ENCODE assay signal across 9 mouse cellular contexts in the genomic region with DNA sequence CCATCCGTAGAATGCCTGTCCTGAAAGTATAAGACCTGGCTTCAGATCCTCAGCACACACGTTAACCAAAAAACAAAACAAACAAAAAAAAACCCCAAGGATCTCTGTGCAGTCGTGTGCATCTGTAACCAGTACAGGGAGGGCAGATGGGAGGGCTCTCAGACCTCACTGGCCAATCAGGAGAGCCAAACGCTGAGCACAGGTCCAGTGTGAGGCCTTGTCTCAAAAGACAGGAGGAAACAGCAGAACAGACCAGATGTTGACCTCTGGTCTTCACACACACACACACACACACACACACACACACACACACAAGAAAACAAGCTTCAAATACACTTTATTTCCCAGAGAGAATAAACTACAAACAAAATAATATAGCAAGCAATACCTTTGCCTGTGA. TPM values are rescaled to one million over a fixed set of nuclear protein-coding genes. Genes with fewer than 3 reads are reported as not detected.
DNase-seq lines count a peak whose midpoint lies in the region; ATAC-seq and TF ChIP-seq lines count a peak whose summit lies in the region.
"Had no signal": no experiment of that assay in that cellular context is flagged by ENCODE, and none has a peak within 500 bp of the region (broad histone marks: within the 10 kb centered on the region; RNA-seq: fewer than 3 reads in every experiment).

No protein-coding gene starts in this region.

- H3K27me3 ChIP-seq in kidney, adult 2 months (replicated peaks; ENCODE audit: control insufficient read depth, insufficient read depth, low read length): no peaks in the 10 kb centered on the region
- H3K27me3 ChIP-seq in stomach, postnatal 0 days (ENCODE audit: control insufficient read depth, insufficient read depth, low read length): no peaks in the 10 kb centered on the region

- 23% methylated on average over 4 of the region's 4 CpGs for WGBS in kidney, adult 2 months
- WGBS in stomach, postnatal 0 days: 17% methylated on average over 4 of the region's 4 CpGs

- no peak overlapping the region for H3K4me2 ChIP-seq in stomach, postnatal 0 days (replicated peaks; ENCODE audit: low read depth)

- peak; percentile 19 for DNase-seq in layer of hippocampus, adult 9-11 months
- no peak for DNase-seq in layer of hippocampus, postnatal 36 days
- DNase-seq in adrenal gland, adult 2 months: peak; percentile 67
- peak; percentile 86 for DNase-seq in kidney, adult 2 months
- DNase-seq in retina, embryonic 14.5 days (ENCODE audit: low spot score): peak; percentile 56
- no peak for DNase-seq in stomach, postnatal 0 days (ENCODE audit: low spot score)
- no peak for DNase-seq in frontal cortex, adult 2 months (ENCODE audit: extremely low spot score in 1 of 2, low spot score in 1 of 2)
- DNase-seq in cerebellum, adult 9-11 months: no peak

- TF ChIP-seq CTCF in kidney, adult 2 months (conservative IDR thresholded peaks at IDR 0.05; ENCODE audit: insufficient read depth, insufficient read length, low read depth, low read length): no peak
- no peak for TF ChIP-seq CTCF in stomach, postnatal 0 days (IDR thresholded peaks at IDR 0.05; ENCODE audit: low read depth)

- H3K4me3 ChIP-seq in kidney, adult 2 months (ENCODE audit: insufficient read depth, low read depth, low read length): no peak overlapping the region
- no peak overlapping the region for H3K4me3 ChIP-seq in stomach, postnatal 0 days (ENCODE audit: low read depth, low read length)
- H3K4me3 ChIP-seq: left cerebral cortex, adult 2 months had no signal

- H3K36me3 ChIP-seq in kidney, adult 2 months (ENCODE audit: control insufficient read depth, insufficient read depth, low read length): no peaks in the 10 kb centered on the region
- H3K36me3 ChIP-seq in stomach, postnatal 0 days (ENCODE audit: control insufficient read depth, insufficient read depth, low read length): no peaks in the 10 kb centered on the region

- ATAC-seq in stomach, postnatal 0 days (ENCODE audit: low FRiP score, low TSS enrichment): no peak

- TF ChIP-seq POLR2A in kidney, adult 2 months (IDR thresholded peaks at IDR 0.05; ENCODE audit: low read depth, low read length): no peak

- H3K4me1 ChIP-seq in kidney, adult 2 months (ENCODE audit: control insufficient read depth, insufficient read depth, low read length): peaks cover under 1% of the 10 kb centered on the region; the same call in 1 of the 2 replicates
- no peaks in the 10 kb centered on the region for H3K4me1 ChIP-seq in stomach, postnatal 0 days (replicated peaks; ENCODE audit: control insufficient read depth, insufficient read depth)

- H3K9ac ChIP-seq in stomach, postnatal 0 days (ENCODE audit: low read length): no peak overlapping the region

- no peak for TF ChIP-seq EP300 in stomach, postnatal 0 days (optimal IDR thresholded peaks at IDR 0.05)

- H3K9me3 ChIP-seq in stomach, postnatal 0 days (ENCODE audit: control insufficient read depth, low read length): no peaks in the 10 kb centered on the region

- peak overlapping the region; percentile 39; the same call in 1 of the 2 replicates for H3K27ac ChIP-seq in kidney, adult 2 months (ENCODE audit: insufficient read depth, low read depth, low read length)
- no peak overlapping the region for H3K27ac ChIP-seq in stomach, postnatal 0 days (replicated peaks)
- H3K27ac ChIP-seq: left cerebral cortex, adult 2 months had no signal

RNA-seq across cellular contexts. Expression of a gene that starts 3.4 kb away (rescaled TPM):
- total RNA-seq in layer of hippocampus, postnatal 36 days (2021): 10 to 100 TPM; 80.4 to 82.1 TPM
- total RNA-seq in adrenal gland, adult 2 months (2021): 10 to 100 TPM; 45.2 to 50.3 TPM
- 50.3 and 57.4 TPM in 2 replicates for polyA plus RNA-seq in adrenal gland, adult 2 months (2012; rRNA removed)
- 17.1 and 17.3 TPM in 2 replicates for polyA plus RNA-seq in kidney, adult 2 months (2012; rRNA removed)
- 8.3 and 8.9 TPM in 2 replicates for polyA plus RNA-seq in stomach, postnatal 0 days (2015; fragmentation: Nextera tagmentation; extraction: Ambion mirVana)
- polyA plus RNA-seq in frontal cortex, adult 2 months (2012; rRNA removed): 35.9 and 40.9 TPM in 2 replicates

Comparison
In these comparisons a context has a peak if more than half of its experiments do, and no peak if none do; other contexts are left out.
1. DNase-seq: peak in layer of hippocampus, adult 9-11 months (single experiment), adrenal gland, adult 2 months (single experiment), kidney, adult 2 months (single experiment) and retina, embryonic 14.5 days (single experiment); none in layer of hippocampus, postnatal 36 days (0 of 2), stomach, postnatal 0 days (single experiment), frontal cortex, adult 2 months (0 of 2) and cerebellum, adult 9-11 months (single experiment).